Mouse (Mus musculus): ENCODE results near the gene Zscan25. TPM values are rescaled to one million over a fixed set of nuclear protein-coding genes. Genes with fewer than 3 reads are reported as not detected.
"Not testable (repeated sequence)": the region's sequence is repeated elsewhere in the genome, so short reads cannot be mapped to it uniquely, and the experiment has no call there.

Zscan25 gene
- polyA plus RNA-seq, 1 experiment from 2014 or later = 0.49 TPM

DNA sequence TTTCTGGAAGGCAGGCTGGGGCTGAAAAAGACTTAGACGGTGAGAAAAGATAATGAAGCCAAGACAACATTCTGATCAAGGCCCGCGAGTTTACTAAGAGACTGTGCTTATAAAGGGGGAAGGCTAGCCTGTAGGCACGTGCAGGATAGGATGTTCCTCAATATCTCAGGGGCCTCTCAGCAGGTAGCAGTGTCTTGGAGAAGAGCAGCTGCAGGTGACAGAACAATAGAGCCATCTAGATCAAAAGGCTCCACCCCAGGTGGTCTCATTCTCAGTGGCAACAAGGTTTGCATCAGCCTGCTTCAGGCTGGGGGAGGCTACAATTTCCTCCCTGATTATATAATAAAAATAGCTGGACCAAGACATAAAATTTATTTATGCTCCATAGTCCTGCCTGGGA is 21.5 kb downstream of the Zscan25 start:
- not testable (repeated sequence) for H3K4me3 ChIP-seq; H3K9me3 ChIP-seq; H3K4me1 ChIP-seq (replicated peaks); H3K9ac ChIP-seq; H3K4me2 ChIP-seq; ATAC-seq (ENCODE audit: low read depth); H3K27me3 ChIP-seq; H3K27ac ChIP-seq (replicated peaks); H3K36me3 ChIP-seq
- 54% methylated on average over 4 of the region's 4 CpGs for WGBS

DNA sequence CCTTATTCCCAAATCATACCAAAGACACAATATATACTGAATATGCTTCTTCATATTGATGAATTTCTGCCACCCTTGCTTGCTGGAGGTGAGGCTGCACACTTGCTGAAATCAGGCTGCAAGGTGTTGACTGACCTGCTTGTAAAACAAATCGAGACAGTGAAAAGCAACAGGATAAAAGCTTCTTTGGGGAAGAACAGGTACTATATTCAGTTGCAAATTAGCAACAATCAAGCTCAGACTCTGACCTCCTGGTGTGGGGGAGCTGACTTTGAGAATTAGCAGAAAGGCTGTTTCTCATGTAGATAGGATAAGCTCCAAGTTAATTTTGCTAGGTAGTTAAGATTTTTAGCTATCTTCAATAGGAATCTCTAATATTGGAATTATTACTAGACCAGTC is 22.1 kb downstream of the Zscan25 start:
- Histone ChIP-seq H3K4me3 (no peak overlapping the region), H3K9ac (no peak overlapping the region), H3K36me3 (no peaks in the 10 kb centered on the region), H3K27me3 (no peaks in the 10 kb centered on the region), H3K4me2 (no peak overlapping the region), H3K9me3 (no peaks in the 10 kb centered on the region), H3K4me1 (replicated peaks) (no peaks in the 10 kb centered on the region), H3K27ac (replicated peaks) (no peak overlapping the region)
- ATAC-seq (ENCODE audit: low read depth) = no peak
- 71% methylated on average over 1 of the region's 1 CpGs for WGBS

GRCm38 (mm10) chr5:145306953-145307352 is 26.7 kb downstream of the Zscan25 start:
- not testable (repeated sequence) for H3K4me2 ChIP-seq; ATAC-seq (ENCODE audit: low read depth); H3K4me3 ChIP-seq; H3K4me1 ChIP-seq (replicated peaks); H3K27me3 ChIP-seq; H3K9ac ChIP-seq; H3K36me3 ChIP-seq; H3K9me3 ChIP-seq; H3K27ac ChIP-seq (replicated peaks)
- WGBS = 94% methylated on average over 4 of the region's 4 CpGs

DNA sequence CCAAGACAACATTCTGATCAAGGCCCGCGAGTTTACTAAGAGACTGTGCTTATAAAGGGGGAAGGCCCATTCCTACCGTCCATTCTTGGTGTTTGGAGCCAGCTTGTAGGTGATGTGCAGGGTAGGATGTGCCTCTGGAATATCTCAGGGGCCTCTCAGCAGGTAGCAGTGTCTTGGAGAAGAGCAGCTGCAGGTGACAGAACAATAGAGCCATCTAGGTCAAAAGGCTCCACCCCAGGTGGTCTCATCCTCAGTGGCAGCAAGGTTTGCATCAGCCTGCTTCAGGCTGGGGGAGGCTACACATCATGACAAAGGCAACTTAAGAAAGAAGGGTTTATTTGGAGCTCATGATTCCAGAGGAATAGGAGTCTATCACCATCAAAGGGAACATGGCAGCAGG is 27.5 kb downstream of the Zscan25 start:
- not testable (repeated sequence) for H3K9me3 ChIP-seq; H3K4me3 ChIP-seq; H3K27me3 ChIP-seq; H3K27ac ChIP-seq (replicated peaks); H3K4me2 ChIP-seq; ATAC-seq (ENCODE audit: low read depth); H3K4me1 ChIP-seq (replicated peaks); H3K9ac ChIP-seq; H3K36me3 ChIP-seq
- 83% methylated on average over 3 of the region's 3 CpGs for WGBS

DNA sequence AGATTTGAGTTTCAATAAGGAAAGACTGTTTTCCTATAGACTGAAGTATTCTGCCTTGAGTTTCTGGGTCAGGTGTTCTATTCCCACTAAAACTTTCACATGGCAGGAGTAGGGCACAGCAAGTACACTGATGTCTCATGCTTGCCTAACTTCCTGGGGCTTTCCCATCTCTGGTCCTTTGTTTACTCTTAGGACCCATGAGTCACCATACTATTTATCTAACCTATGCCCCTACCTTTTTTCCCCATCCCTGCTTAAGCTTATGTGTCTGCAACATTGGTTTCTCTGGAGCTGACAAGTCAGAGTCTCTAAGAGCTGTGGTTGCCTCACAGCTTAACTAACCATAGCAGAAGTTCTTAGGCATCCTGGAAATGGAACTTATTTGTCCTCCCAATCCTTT is 33.5 kb downstream of the Zscan25 start:
- no peaks in the 10 kb centered on the region for H3K36me3 ChIP-seq
- H3K9me3 ChIP-seq = peaks cover 22% of the 10 kb centered on the region; the same call in 1 of the 2 replicates
- H3K4me2 ChIP-seq = no peak overlapping the region
- H3K4me3 ChIP-seq = no peak overlapping the region
- no peaks in the 10 kb centered on the region for H3K4me1 ChIP-seq (replicated peaks)
- ATAC-seq (ENCODE audit: low read depth) = no peak
- H3K27me3 ChIP-seq = no peaks in the 10 kb centered on the region
- H3K27ac ChIP-seq (replicated peaks) = no peak overlapping the region
- H3K9ac ChIP-seq = no peak overlapping the region

GRCm38 (mm10) chr5:145317141-145317540 is 36.8 kb downstream of the Zscan25 start:
- no peak for ATAC-seq (ENCODE audit: low read depth)
- Histone ChIP-seq H3K27ac (replicated peaks) (no peak overlapping the region), H3K27me3 (no peaks in the 10 kb centered on the region), H3K4me2 (no peak overlapping the region), H3K9ac (no peak overlapping the region), H3K36me3 (no peaks in the 10 kb centered on the region), H3K4me3 (no peak overlapping the region), H3K9me3 (peaks cover 28% of the 10 kb centered on the region), H3K4me1 (replicated peaks) (no peaks in the 10 kb centered on the region)
- 84% methylated on average over 1 of the region's 1 CpGs for WGBS

DNA sequence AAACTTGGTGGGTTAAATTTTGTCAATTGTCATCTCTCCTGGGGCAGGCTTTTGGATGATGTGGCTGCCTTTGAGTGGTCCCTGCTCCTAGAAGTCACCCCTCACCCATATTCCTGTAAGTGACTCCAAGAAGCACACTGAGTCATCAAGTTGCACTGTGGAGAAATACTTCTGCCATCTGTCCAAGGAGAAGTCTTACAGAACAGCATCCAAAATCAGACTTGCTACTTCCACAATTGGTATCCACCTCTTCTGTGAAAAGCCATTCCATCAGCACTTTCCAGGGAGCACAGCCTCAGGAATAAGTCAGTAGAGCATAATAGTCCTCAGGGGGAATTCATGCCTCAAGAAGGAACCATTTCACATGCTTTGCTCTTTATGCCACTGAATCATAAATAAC is 58.5 kb downstream of the Zscan25 start:
- not testable (repeated sequence) for H3K9ac ChIP-seq; H3K4me1 ChIP-seq (replicated peaks); H3K9me3 ChIP-seq; H3K27me3 ChIP-seq; H3K36me3 ChIP-seq; H3K4me3 ChIP-seq; H3K4me2 ChIP-seq; H3K27ac ChIP-seq (replicated peaks); ATAC-seq (ENCODE audit: low read depth)

Other genes with a start within 250 kb of the Zscan25 start
- not detected in 2 replicates for gene Gm4871, start 247.7 kb upstream of the Zscan25 start, polyA plus RNA-seq (2015; fragmentation: Nextera tagmentation; extraction: Ambion mirVana)
- not detected in 2 replicates for gene 1700018F24Rik, start 237.5 kb upstream of the Zscan25 start, polyA plus RNA-seq (2015; fragmentation: Nextera tagmentation; extraction: Ambion mirVana)
- gene Arpc1a, start 196.7 kb upstream of the Zscan25 start, polyA plus RNA-seq (2015; fragmentation: Nextera tagmentation; extraction: Ambion mirVana) = 228 and 239 TPM in 2 replicates
- gene Kpna7, start 196.5 kb upstream of the Zscan25 start, polyA plus RNA-seq (2015; fragmentation: Nextera tagmentation; extraction: Ambion mirVana) = not detected in 2 replicates
- 95.1 and 106 TPM in 2 replicates for gene Arpc1b, start 166.3 kb upstream of the Zscan25 start, polyA plus RNA-seq (2015; fragmentation: Nextera tagmentation; extraction: Ambion mirVana)
- 108 and 123 TPM in 2 replicates for gene Pdap1, start 140.3 kb upstream of the Zscan25 start, polyA plus RNA-seq (2015; fragmentation: Nextera tagmentation; extraction: Ambion mirVana)
- 206 and 223 TPM in 2 replicates for gene Bud31, start 140.1 kb upstream of the Zscan25 start, polyA plus RNA-seq (2015; fragmentation: Nextera tagmentation; extraction: Ambion mirVana)
- 18.8 and 20.9 TPM in 2 replicates for gene Ptcd1, start 113.4 kb upstream of the Zscan25 start, polyA plus RNA-seq (2015; fragmentation: Nextera tagmentation; extraction: Ambion mirVana)
- gene Cpsf4, start 113.3 kb upstream of the Zscan25 start, polyA plus RNA-seq (2015; fragmentation: Nextera tagmentation; extraction: Ambion mirVana) = 47.7 and 48.9 TPM in 2 replicates
- 763 and 785 TPM in 2 replicates for gene Atp5j2, start 88.4 kb upstream of the Zscan25 start, polyA plus RNA-seq (2015; fragmentation: Nextera tagmentation; extraction: Ambion mirVana)
- 13.6 and 14.6 TPM in 2 replicates for gene Zkscan14, start 78.6 kb upstream of the Zscan25 start, polyA plus RNA-seq (2015; fragmentation: Nextera tagmentation; extraction: Ambion mirVana)
- 15.3 and 17.2 TPM in 2 replicates for gene Zkscan5, start 75.9 kb upstream of the Zscan25 start, polyA plus RNA-seq (2015; fragmentation: Nextera tagmentation; extraction: Ambion mirVana)
- 35.3 and 41.2 TPM in 2 replicates for gene Zfp655, start 48.8 kb upstream of the Zscan25 start, polyA plus RNA-seq (2015; fragmentation: Nextera tagmentation; extraction: Ambion mirVana)
- not detected in 2 replicates for gene Cyp3a57, start 64.8 kb downstream of the Zscan25 start, polyA plus RNA-seq (2015; fragmentation: Nextera tagmentation; extraction: Ambion mirVana)
- not detected in 2 replicates for gene Cyp3a16, start 189.2 kb downstream of the Zscan25 start, polyA plus RNA-seq (2015; fragmentation: Nextera tagmentation; extraction: Ambion mirVana)